Mouse (Mus musculus): ENCODE data around the gene Magel2.

Magel2 gene

DNA sequence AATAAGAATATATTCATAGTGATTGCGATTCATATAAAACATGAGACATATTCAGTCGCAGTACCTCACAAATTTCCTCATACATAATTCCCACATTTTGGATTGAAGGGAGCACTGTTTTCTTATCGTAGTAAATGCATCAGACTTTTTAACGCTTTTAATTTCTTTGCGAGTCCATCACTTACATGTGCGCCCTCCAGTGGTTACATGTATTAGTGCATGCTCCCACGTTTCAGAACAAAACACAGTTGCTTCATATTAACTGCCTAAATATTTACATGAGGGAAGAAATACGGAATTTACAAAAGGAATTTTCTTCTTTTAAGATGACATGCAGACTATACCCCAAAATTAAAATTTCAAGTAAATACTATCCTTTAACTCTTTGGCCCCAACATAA lies 51.5 kb downstream of the Magel2 start:
- DNase-seq = peak; percentile 13 to 64
